Mouse (Mus musculus): ENCODE measurements around the gene Trpt1. TPM values are rescaled to one million over a fixed set of nuclear protein-coding genes. Genes with fewer than 3 reads are reported as not detected.

Trpt1 gene
- polyA plus RNA-seq (2012; fragmentation: generic; extraction: Trizol), result 4.7 TPM
- long read RNA-seq, experiment 1, transcript Trpt1-201 (7 exons, 1,103 nt), result major isoform, 7 of 12 reads
- long read RNA-seq, experiment 1, partial matches to known transcripts, result 0 of 12 reads
- long read RNA-seq, experiment 1, other reads (novel, unspliced or antisense), result 4 of 12 reads
- long read RNA-seq, experiment 2, partial matches to known transcripts, result 0 of 2 reads
- long read RNA-seq, experiment 2, other reads (novel, unspliced or antisense), result 1 of 2 reads

DNA sequence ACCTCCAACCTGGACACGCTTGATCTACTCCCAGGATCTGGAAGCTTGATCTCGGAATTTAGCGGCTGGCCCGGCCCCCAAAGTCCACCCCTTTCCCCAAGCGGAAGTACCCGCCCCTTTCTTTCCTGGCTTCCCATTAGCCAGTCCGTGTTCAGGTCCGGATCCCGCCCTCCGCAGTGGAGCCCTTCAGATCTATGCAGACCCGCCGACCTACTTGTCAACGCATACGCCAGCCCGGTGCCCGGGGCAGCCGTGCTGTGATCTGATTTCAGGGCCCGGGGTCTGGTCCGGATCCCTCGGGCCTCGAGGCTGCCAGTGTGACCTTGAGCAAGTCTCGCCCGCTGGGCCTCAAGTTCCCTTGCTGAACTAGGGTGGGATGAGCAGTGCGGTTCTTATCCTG lies at the start of gene Trpt1, which contains the start of gene Nudt22:
TSS of gene Trpt1 (plus strand) at position 126 of the 400 bp plus-strand sequence.
TSS of gene Nudt22 (minus strand) at position 112 of the 400 bp plus-strand sequence.
- TF ChIP-seq MYOD1 (IDR thresholded peaks at IDR 0.05; ENCODE audit: control insufficient read depth, insufficient read length, low read depth) (no peak), MAX (IDR thresholded peaks at IDR 0.05) (no peak), CTCF (IDR thresholded peaks at IDR 0.05; ENCODE audit: control insufficient read depth, insufficient read depth, insufficient read length) (no peak), CEBPB (IDR thresholded peaks at IDR 0.05; ENCODE audit: low read depth) (no peak), USF1 (IDR thresholded peaks at IDR 0.05; ENCODE audit: low read depth) (no peak), FOSL1 (IDR thresholded peaks at IDR 0.05; ENCODE audit: insufficient read depth, low read length, poor library complexity, severe bottlenecking) (no peak), MYOG (IDR thresholded peaks at IDR 0.05; ENCODE audit: control insufficient read depth, extremely low read depth, insufficient read length) (no peak)
- no peaks in the 10 kb centered on the region for H3K79me2 ChIP-seq (ENCODE audit: control insufficient read depth, insufficient read depth)
- peak within 1 kb of the TSS; percentile 32 for H3K4me3 ChIP-seq (ENCODE audit: insufficient read depth, poor library complexity, severe bottlenecking)
- H3ac ChIP-seq (ENCODE audit: control insufficient read depth, insufficient read length, low read depth), result peak within 1 kb of the TSS; percentile 78
- peaks cover 7% of the 10 kb centered on the region for H3K36me3 ChIP-seq (ENCODE audit: control insufficient read depth, insufficient read depth)
- H3K27me3 ChIP-seq (ENCODE audit: control insufficient read depth, insufficient read depth, insufficient read length), result no peaks in the 10 kb centered on the region
- no peaks in the 10 kb centered on the region for H3K79me3 ChIP-seq (ENCODE audit: low read depth)

GRCm38 (mm10) chr19:6947742-6948141 lies 48.2 kb upstream of the Trpt1 start:
- H3K36me3 ChIP-seq (ENCODE audit: control insufficient read depth, insufficient read depth), result peaks cover 3% of the 10 kb centered on the region
- no peaks in the 10 kb centered on the region for H3K79me3 ChIP-seq (ENCODE audit: low read depth)
- TF ChIP-seq CEBPB (IDR thresholded peaks at IDR 0.05; ENCODE audit: low read depth) (no peak), USF1 (IDR thresholded peaks at IDR 0.05; ENCODE audit: low read depth) (no peak), CTCF (IDR thresholded peaks at IDR 0.05; ENCODE audit: control insufficient read depth, insufficient read depth, insufficient read length) (no peak), MYOD1 (IDR thresholded peaks at IDR 0.05; ENCODE audit: control insufficient read depth, insufficient read length, low read depth) (no peak), FOSL1 (IDR thresholded peaks at IDR 0.05; ENCODE audit: insufficient read depth, low read length, poor library complexity, severe bottlenecking) (no peak), MYOG (IDR thresholded peaks at IDR 0.05; ENCODE audit: control insufficient read depth, extremely low read depth, insufficient read length) (no peak), MAX (IDR thresholded peaks at IDR 0.05) (no peak)
- no peaks in the 10 kb centered on the region for H3K27me3 ChIP-seq (ENCODE audit: control insufficient read depth, insufficient read depth, insufficient read length)
- no peak overlapping the region for H3ac ChIP-seq (ENCODE audit: control insufficient read depth, insufficient read length, low read depth)
- H3K79me2 ChIP-seq (ENCODE audit: control insufficient read depth, insufficient read depth), result peaks cover 15% of the 10 kb centered on the region
- H3K4me3 ChIP-seq (ENCODE audit: insufficient read depth, poor library complexity, severe bottlenecking), result no peak overlapping the region

DNA sequence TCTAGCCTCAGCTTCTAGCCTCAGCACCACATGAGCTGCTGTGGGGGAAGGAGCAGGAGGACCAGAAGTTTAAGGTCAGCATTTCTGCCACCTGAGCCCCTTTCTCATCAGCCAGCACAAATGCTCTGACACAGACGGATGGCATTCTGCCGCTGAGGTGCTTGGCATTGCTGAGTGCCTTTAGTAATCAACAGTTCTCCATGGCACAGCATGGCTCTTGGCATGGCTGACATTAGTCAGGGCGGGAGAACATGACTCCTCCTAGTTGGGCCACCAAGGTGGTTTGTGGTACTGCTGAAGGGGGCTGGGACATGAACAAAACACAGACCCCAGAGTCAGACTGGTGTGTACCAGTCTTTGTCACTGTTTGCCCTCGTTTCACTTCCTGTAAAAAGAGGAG lies 47.7 kb upstream of the Trpt1 start:
- Histone ChIP-seq H3K36me3 (ENCODE audit: control insufficient read depth, insufficient read depth) (peaks cover 7% of the 10 kb centered on the region), H3K79me2 (ENCODE audit: control insufficient read depth, insufficient read depth) (peaks cover 10% of the 10 kb centered on the region), H3ac (ENCODE audit: control insufficient read depth, insufficient read length, low read depth) (no peak overlapping the region), H3K79me3 (ENCODE audit: low read depth) (no peaks in the 10 kb centered on the region), H3K4me3 (ENCODE audit: insufficient read depth, poor library complexity, severe bottlenecking) (no peak overlapping the region), H3K27me3 (ENCODE audit: control insufficient read depth, insufficient read depth, insufficient read length) (no peaks in the 10 kb centered on the region)
- TF ChIP-seq MAX (IDR thresholded peaks at IDR 0.05) (no peak), MYOD1 (IDR thresholded peaks at IDR 0.05; ENCODE audit: control insufficient read depth, insufficient read length, low read depth) (no peak), USF1 (IDR thresholded peaks at IDR 0.05; ENCODE audit: low read depth) (no peak), CTCF (IDR thresholded peaks at IDR 0.05; ENCODE audit: control insufficient read depth, insufficient read depth, insufficient read length) (no peak), MYOG (IDR thresholded peaks at IDR 0.05; ENCODE audit: control insufficient read depth, extremely low read depth, insufficient read length) (no peak), CEBPB (IDR thresholded peaks at IDR 0.05; ENCODE audit: low read depth) (no peak), FOSL1 (IDR thresholded peaks at IDR 0.05; ENCODE audit: insufficient read depth, low read length, poor library complexity, severe bottlenecking) (no peak)

DNA sequence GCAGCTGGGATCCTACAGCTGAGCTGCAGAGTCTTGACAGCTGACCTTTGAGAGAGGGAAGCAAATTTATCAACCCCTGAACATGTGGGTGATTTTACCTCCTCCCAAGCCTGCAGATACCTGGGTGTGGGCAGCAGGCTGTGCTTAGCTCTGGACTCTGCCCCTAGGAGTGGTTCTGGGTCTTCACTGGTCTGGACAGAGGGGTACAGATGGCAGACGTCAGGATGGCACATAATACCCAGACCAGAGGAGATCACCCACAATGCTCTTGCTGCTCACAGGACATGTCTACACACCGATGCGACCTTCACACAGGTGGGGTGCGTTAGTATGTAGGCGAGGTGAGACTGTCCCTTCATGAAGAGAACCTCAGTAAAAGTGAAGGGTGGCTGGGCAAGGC lies 46.4 kb upstream of the Trpt1 start:
- H3K27me3 ChIP-seq (ENCODE audit: control insufficient read depth, insufficient read depth, insufficient read length), result no peaks in the 10 kb centered on the region
- no peaks in the 10 kb centered on the region for H3K79me3 ChIP-seq (ENCODE audit: low read depth)
- no peaks in the 10 kb centered on the region for H3K79me2 ChIP-seq (ENCODE audit: control insufficient read depth, insufficient read depth)
- no peak overlapping the region for H3ac ChIP-seq (ENCODE audit: control insufficient read depth, insufficient read length, low read depth)
- peaks cover 20% of the 10 kb centered on the region for H3K36me3 ChIP-seq (ENCODE audit: control insufficient read depth, insufficient read depth)
- no peak overlapping the region for H3K4me3 ChIP-seq (ENCODE audit: insufficient read depth, poor library complexity, severe bottlenecking)
- TF ChIP-seq FOSL1 (IDR thresholded peaks at IDR 0.05; ENCODE audit: insufficient read depth, low read length, poor library complexity, severe bottlenecking) (no peak), USF1 (IDR thresholded peaks at IDR 0.05; ENCODE audit: low read depth) (no peak), MYOD1 (IDR thresholded peaks at IDR 0.05; ENCODE audit: control insufficient read depth, insufficient read length, low read depth) (no peak), CTCF (IDR thresholded peaks at IDR 0.05; ENCODE audit: control insufficient read depth, insufficient read depth, insufficient read length) (no peak), MYOG (IDR thresholded peaks at IDR 0.05; ENCODE audit: control insufficient read depth, extremely low read depth, insufficient read length) (no peak), CEBPB (IDR thresholded peaks at IDR 0.05; ENCODE audit: low read depth) (no peak), MAX (IDR thresholded peaks at IDR 0.05) (no peak)

DNA sequence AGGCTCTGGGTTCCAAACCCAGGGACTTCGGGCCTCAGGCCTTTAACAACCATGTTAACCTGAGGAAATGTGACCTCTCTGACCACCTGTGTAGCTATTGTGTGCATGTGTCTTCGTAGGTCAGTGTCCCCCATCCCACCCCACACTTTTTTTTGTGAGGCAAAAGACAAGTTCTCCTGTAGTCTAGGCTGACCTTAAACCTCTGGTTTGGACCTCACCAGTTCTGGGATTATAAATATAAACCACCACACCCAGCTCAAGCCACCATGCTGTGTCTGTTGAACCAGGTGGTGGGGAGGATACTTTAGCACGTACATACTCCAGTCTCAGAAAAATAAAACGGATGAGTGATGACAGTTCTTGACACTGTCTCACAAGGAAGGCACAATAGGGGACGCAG lies 46.0 kb upstream of the Trpt1 start:
- Histone ChIP-seq H3K27me3 (ENCODE audit: control insufficient read depth, insufficient read depth, insufficient read length) (no peaks in the 10 kb centered on the region), H3ac (ENCODE audit: control insufficient read depth, insufficient read length, low read depth) (peak overlapping the region; percentile 39), H3K36me3 (ENCODE audit: control insufficient read depth, insufficient read depth) (peaks cover 24% of the 10 kb centered on the region), H3K79me3 (ENCODE audit: low read depth) (no peaks in the 10 kb centered on the region), H3K4me3 (ENCODE audit: insufficient read depth, poor library complexity, severe bottlenecking) (no peak overlapping the region), H3K79me2 (ENCODE audit: control insufficient read depth, insufficient read depth) (no peaks in the 10 kb centered on the region)
- TF ChIP-seq FOSL1 (IDR thresholded peaks at IDR 0.05; ENCODE audit: insufficient read depth, low read length, poor library complexity, severe bottlenecking), result no peak
- TF ChIP-seq CTCF (IDR thresholded peaks at IDR 0.05; ENCODE audit: control insufficient read depth, insufficient read depth, insufficient read length), result no peak
- TF ChIP-seq CEBPB (IDR thresholded peaks at IDR 0.05; ENCODE audit: low read depth), result no peak
- TF ChIP-seq MYOD1 (IDR thresholded peaks at IDR 0.05; ENCODE audit: control insufficient read depth, insufficient read length, low read depth), result no peak
- TF ChIP-seq MAX (IDR thresholded peaks at IDR 0.05), result no peak
- no peak for TF ChIP-seq MYOG (IDR thresholded peaks at IDR 0.05; ENCODE audit: control insufficient read depth, extremely low read depth, insufficient read length)
- no peak for TF ChIP-seq USF1 (IDR thresholded peaks at IDR 0.05; ENCODE audit: low read depth)
